Mouse (Mus musculus) brain, adult 2 months (tissue): ENCODE measurements around the gene Anxa7.

Source experiments
- DNase-seq: peaks from one replicate; pipeline ENCODE4 v3.0.0; 2011; ENCODE audit warnings: low read depth, low spot score

Anxa7 gene

DNA sequence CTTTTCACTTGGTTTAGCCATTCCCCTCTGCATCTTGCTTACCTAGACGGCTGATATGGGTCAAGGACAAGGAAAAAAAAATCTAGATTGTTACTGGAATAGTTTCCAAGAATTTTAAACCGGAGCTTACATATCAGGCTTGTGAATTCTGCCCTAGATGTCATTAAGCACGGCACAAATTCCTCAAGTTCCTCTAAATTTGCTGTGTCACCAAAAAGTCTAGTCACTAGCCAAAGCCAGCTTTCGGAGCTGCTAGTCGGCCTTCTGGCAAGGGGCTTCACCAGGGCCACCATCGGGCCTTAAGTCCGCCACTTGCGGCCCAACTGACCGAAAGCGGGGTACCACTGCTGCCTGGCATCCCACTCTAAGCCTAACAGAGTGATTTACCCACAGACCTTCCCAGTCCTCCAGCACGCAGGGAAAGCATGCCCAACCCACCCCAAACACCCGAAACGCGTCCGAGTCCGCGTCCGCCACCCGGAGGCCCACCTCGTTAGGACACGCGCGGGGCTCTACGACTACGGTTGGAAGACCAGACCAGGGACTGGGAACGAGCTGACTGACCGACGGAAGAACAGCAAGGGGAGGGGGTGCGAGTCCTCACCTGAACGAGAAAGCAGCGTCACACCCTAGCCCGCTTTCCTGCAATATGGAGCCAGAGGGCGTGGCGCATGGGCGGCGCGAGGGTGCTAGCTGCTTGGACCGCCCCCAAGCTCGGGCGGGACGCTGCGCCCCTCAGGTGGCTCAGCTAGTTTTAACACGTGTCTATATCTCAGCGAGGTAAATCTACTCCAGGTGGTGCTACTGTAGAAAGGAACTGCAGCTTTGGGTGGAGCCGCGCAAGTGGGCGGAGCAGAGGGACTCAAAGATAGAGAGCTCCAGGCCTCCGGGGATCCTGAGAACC is at the start of gene Anxa7:
Gene Anxa7, minus strand, starts transcription at position 843 of the 904 bp plus-strand sequence.
- DNase-seq: peak; percentile 83

DNA sequence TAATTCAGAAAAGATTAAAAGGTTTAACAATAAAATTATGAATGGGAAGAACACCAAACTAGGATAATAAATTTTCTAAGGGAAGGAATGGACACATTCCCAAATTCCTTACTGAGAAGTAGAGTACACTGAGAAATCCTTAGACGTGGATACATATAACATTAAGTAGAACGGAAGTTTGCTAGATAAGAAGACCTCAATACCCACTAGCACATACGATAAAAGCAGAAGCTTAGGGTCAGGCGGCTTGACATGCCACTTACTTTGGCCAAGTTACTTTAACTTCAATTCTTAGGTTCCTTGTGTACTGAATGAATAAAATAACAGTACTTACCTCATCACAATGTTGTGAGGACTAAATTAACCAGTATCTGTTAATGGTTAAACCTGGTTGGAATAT is 49.7 kb upstream of the Anxa7 start:
- DNase-seq: no peak

DNA sequence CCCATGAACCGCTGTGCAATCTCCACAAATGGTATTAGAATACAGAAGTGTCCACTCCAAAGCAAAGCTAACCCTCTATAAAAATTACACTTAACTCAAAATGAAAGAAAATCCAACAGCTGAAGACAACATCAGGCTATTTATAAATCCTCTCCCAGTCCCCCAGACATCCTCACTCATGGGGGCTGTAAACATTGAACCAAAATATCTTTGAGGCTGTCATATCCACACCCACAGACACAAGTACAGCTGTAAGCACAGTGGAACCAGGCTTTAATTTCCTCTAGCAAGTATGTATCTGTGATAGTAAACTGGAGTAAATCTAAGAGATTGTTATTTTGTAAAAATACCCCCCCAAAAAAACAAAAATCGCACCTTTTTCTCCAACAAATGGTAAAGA is 40.2 kb upstream of the Anxa7 start:
- peak; percentile 63 for DNase-seq

DNA sequence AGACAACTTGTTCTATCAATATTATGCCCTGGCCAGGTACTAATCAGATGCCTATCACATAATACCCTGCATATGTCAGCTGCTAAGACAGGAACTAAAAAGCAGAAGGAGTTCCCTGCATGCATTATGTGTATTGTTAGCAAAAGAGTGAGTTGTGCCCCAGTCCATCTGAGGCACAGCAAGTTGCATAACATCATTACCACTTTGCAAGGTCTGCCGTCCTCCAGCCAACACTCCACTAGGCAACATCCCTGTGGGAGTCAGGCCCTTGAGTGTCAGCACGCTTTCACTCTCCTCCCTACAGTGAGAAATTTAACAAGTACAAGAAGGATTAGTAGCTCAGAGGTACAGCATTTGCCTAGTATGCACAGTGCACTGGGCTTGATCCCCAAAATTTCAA is 28.5 kb upstream of the Anxa7 start:
- peak; percentile 48 for DNase-seq

DNA sequence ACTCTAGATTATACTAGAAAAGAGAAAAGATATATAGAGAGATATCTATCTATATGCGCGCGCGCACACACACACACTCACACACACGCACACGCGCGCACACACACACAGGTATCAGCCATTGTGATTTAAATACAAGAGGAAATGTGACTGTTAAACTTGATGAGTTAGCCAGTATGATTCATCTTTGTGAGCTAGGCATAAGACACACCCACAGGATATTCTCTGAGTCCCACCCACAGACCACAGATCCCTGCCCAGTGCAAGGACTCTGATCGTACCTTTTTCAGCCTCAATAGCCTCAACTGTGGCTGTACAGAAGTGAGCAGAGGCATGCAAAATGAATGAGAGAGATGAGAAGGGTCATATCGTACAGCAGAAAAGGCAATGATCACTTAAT is 23.0 kb upstream of the Anxa7 start:
- DNase-seq: peak; percentile 23

DNA sequence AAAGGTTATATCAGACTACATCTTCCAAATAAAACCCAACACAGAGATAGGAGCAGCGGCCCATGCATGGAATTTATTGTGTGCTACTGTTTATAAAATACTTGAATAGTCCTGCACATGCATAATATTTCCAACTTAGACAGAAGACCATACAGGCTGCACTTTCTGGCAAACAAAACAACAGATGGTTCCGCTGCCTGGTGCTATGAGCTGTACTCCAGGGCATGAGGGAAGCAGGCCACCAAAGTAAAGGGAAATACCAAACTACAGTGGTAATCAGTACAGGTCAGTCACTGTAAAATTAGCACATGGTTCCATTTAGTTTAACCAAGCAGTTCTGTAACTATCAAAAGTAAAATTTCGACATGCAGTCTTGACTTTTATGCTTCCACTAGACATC is 20.0 kb upstream of the Anxa7 start:
- DNase-seq: peak; percentile 83

DNA sequence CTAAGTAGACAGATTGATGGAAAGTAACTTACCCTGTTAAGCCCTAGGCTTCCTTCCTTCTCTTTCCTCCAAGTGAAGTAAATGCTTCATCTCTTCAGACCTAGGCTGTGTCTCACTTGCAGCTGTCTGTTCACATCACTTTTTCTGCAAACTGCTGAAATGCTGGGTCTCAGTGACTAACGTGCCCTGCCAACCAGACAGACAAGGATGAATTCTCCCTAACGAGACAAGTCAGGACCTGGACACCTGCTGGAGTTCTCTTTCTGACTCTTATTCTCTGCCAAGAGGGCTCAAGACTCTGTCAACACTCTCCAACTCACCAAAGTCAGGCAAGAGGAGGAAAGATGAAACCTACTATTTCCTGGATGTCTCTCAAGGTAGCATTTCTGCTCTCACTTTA is 16.7 kb upstream of the Anxa7 start, which contains the start of gene Mss51:
Gene Mss51, minus strand, starts transcription at position 299 of the 400 bp plus-strand sequence.
- DNase-seq: no peak

DNA sequence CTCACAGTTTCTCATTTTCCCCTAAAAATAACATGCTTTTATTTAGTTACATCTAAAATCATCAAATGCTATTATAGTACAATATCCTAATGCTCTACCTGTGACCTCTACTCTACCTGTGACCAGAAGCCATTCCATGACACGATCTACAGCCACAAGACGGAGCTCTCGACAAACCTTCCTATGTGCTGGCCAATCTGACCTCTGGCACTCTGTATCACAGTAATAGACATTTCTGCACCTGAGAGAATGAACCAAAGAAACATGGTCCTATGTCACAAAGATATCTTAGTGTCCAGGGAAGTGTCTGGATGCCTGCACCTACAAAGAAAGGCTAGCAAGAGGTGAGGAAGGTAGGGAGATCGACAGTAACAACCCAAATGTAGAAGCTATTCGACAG is 6.1 kb upstream of the Anxa7 start:
- no peak for DNase-seq

DNA sequence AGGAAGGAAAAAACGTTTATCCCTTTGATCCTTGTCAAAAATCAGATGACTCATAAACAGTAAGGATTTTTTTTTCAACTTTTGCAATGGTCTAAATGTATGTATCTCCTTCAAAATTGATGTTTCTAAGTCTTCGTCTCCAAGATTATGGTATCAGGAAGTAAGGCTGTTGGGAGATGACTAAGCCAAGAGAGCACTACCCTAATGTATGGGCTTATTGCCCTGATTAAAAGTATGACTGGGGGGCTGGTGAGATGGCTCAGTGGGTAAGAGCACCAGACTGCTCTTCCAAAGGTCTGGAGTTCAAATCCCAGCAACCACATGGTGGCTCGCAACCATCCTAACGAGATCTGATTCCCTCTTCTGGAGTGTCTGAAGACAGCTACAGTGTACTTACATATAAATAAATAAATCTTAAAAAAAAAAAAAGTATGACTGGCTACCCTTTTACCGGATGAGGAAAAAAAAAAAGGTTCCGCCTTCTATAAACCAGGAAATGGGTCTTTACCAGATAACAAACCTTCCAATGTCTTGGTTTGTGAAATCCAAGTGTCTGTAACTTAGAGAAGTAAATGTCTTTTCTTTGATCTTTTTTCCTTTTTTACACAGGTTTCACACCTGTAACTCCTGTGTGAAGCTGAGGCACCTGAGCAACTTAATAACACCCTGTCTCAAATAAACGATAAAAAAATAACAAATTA is 2.3 kb upstream of the Anxa7 start:
- no peak for DNase-seq

DNA sequence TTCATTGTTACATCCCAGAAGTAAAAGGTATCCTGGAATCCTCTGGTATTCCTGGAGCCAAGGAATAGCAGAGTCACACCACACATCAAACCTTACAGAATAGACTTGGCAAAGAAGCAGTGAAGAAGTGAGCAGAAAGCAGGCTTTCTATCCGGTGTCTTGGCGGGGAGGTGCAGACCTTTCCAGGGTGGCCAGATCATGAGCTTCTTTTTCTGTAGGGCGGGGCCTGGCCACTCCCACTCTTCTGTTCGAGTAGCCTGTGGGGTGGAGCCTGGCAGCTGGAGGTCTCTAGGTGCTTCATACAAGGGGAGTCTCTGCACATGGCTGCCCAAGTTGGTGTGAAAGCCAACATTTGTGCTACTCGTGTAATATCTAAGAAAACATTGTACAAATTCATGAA is 1.3 kb upstream of the Anxa7 start:
- no peak for DNase-seq

DNA sequence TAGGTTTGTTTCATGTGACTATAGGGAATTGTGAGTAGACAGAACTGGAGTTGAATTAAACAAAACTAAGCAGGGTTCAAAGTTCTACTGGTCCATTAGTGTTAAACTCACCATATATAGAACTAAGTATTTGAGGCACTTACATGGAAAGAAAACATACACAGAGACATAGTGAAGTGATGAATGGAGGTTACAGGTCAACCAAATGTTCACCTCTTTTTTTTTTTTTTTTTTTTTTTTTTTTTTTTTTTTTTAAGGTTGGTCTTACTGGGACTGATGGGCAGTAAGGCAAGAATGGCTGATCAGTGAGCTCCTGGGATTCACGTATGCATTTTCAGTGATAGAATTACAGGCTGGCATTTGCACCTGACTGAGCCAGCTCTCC is 254 bp upstream of the Anxa7 start:
- no peak for DNase-seq

DNA sequence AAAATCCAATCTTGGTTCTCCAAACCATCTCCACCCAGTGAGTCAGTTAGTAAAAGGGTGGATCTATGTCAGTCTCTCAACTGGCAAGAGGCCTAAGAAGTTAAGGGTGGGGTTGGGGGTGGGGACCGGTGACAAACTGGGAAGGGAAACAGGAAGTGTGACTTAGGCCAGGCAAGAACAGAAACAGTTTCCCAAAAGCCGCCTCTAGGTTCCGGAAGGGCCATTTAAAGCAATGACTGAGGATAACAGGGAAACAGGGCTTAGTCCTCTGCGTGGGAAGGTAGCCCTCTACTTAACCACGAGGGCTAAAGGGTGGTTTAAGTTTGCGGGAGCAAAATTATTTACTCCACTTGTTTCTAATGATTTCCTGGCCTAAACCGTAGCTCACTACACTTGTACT is 1.1 kb downstream of the Anxa7 start:
- peak; percentile 57 for DNase-seq

DNA sequence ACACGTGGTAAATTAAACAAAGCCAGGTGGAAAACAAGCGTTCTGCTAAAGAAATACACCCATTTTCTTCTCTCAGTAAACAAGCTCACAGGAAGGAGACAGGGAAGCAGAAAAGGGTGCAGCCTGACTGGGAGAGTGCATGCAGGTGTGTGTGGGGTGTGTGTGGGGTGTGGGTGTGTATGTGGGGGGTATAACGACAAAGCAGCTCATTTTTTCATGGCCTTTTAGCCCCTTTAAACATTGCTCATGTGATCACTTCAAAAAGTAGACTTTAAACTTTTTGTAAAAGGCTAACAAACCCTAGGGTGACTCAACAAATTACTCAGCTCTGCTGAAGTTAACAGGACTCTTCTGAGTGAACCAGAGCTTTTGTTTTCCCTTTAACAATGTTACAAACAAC is 1.5 kb downstream of the Anxa7 start:
- DNase-seq: no peak

DNA sequence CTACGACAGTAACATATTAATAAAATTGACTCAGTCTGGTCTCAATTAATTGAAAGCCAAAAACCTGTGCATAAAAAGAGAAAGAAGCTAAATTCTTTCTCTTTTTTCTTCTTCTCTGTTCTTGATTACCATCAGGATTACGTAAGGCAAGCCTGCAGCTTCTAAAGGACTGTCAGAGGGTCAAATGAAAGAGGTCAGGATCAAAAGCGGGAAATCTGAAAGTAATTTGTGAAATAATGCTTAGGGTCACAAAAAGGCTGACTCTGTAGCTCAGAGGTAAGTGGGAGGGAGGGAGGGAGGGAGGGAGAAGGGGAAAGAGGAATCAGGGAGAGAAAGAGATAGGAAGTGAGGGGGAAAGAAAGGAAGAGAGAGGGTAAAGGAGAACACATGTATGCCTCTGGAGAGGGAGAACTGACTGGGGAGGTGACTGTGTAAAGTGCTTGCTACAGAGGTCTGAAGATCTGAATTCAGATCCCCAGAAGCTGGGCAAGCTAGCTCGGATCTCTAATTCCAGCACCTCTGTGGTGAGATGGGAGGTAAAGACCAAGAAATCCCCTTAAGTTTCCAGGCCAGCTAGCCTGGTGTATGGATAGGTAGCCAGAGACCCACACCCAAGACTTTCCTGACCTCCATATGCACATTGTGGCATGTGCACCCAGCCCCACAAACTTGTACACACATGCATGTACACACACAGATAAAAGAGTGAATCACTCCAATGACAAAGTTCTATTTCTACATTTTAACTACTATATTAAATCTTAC is 2.5 kb downstream of the Anxa7 start:
- no peak for DNase-seq

DNA sequence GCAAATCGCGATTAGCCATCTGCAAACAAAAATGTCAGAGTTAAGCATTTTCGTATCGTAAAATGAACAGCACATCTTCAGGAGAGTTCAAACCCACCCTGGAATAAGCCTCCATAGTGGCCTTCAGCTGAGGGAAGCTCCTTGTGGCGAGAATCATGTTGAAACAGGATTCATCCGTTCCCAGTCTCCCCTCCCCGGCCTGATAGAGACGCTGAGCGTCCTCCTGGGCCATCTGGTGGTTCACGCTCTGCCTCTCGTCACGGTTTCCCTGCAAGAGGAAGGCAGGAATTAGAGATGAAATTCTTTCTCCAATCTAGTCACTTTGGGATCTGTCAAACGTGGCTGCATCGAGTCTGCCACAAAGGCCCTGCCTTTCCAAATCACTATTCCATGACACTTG is 19.7 kb downstream of the Anxa7 start:
- peak; percentile 38 for DNase-seq

DNA sequence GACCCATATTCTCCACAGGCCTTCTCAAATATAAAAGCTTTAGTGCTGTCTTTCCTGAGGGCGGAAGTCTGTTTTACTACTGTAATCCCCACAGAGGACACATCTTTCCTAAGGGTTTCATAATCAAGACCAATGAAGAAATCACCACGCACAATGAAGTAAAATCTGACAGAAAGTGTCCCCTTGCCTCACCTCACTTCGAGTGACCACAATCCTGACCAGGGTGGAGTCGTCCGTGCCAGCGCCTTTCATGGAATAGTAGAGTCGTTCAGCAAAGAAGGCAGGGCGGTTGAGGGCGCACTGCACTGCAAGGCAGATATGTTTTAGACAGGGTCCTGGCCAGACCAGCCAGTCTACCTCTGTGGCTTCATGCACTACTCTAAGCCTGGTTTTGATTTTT is 21.6 kb downstream of the Anxa7 start:
- DNase-seq: no peak

DNA sequence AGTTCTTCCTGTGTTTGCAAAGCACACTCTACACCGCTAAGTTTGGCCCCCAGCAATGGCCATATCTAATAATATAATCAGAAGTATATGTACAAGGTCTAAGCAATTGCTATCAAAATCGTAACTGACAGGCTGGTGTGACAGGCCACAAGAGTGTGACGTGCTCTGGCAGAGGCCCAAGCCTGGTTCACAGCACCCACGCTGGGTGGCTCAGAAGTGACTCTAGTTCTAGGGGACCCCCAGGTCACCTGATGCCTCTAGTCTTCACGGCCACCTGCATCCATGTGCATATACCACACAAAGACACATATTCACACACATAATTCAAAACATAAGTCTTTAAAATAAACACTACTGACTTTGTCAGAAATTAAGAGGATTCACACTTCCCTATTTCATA is 27.0 kb downstream of the Anxa7 start:
- no peak for DNase-seq

DNA sequence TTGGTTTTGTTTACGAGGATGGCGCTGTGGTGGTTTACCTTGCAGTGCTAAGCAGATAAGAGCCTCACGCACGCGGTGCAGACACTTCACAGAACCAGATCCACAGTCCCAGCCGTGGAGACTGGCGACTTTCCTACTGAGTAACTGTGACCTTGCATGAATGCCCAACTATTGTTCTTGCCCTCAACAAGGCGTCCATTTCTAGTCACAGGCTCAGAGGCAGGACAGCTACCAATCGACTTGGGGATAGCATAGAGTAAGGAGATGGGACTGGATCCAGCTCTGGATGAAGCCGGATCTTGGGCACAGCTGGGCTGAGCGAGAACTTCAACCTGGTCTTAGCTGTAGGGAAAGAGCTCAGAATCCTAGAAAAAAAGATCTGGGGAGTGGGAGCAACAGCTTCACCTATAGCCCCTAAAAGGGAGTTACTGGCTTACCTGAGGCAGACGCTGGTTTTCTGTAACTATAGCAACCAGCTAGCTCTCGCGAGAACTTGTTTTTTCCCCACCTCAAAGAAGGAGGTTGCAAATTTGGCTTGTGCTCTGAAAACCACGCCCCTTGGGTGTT is 28.1 kb downstream of the Anxa7 start, which contains the start of gene Cfap70:
Gene Cfap70, minus strand, starts transcription at position 462 of the 567 bp plus-strand sequence.
- DNase-seq: peak; percentile 86

DNA sequence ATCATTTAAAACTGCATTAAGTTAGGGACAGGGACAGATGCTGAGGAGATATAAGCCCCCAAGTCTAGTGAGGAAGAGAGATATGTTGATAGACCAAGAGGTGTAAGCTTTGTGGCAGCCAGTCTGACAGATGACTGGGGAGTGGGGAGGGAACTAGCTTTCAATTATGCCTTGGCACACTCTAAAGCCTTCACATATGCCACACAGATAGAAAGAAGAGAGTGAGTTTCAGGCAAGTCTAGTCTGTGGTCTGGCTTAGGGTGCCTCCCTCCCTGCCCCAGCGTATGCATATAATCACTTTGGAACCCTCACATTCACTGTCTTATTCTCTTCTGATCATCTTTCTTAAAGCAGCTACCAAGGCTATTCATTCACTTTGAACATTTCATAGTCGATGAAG is 28.6 kb downstream of the Anxa7 start:
- DNase-seq: peak; percentile 26

DNA sequence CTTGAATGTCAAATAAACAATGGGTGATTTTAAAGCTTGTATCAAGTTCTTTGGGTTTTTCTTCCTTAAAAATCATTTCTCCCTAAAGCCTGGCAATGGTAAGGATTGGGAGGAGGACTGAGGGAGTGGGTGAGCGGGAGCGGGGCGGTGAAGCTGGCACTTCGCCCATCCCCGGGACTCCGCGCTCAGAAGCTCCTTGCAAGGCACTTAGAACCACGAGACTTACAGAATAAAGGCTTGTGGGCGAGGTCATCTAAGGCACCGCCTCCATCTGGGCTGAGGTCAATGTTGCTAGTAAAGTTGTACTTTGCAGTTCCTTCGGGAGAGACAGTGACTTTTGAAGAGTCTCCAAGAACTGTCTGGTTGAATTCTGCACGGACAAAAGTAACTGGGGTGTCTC is 32.7 kb downstream of the Anxa7 start:
- DNase-seq: peak; percentile 43

DNA sequence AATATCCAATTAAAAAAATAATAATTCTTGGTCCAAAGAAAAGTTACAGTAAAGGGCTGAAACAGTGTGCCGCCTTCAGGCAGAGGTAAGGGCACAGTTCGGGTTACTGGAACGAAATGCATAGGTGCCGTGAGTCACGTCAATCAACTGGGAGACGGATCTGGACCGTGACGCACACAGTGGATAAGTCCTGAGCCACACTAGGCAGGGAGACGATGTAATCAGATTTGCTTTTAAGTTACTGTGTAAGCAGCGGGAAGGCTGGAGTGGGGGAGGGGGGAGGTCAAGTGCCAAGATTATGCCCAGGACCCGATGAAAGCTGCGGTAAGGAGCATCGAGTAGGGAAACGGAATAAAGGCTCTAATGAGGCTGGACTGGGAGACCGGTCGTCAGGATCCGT is 37.7 kb downstream of the Anxa7 start:
- no peak for DNase-seq

DNA sequence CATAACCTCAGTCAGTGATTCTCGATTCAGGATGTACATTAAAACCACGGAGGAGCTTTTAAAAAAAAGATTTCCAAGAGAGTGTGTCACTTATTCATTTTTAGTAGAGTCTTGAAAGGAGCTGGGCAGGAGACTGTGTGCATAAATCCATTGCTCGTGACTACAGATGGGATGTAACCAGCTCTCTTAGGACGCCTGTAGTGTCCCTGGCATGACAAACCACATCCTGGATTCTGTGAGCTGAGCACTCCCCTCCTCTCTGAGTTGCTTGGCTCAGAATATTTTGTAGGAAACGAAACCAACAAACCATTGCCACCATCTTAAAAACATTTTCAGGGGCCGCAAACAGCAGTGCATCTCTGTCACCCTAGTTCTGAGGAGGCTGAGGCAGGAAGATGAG is 43.0 kb downstream of the Anxa7 start:
- peak; percentile 11 for DNase-seq
